Mouse (Mus musculus) liver, postnatal 0 days (tissue): Measurements from ENCODE around the gene Ocel1. TPM values are rescaled to one million over a fixed set of nuclear protein-coding genes. Genes with fewer than 3 reads are reported as not detected.

Experiments used
- ATAC-seq: fragments of 200-750 bp; cut with Nextera tagmentation; 2 replicates; pipeline ENCODE4 v1.8.0; 2017; ENCODE audit warnings: mild to moderate bottlenecking, moderate library complexity
- DNase-seq: peaks from one replicate; pipeline ENCODE4 v3.0.0-alpha.2; 2016
- H3K27ac ChIP-seq: fragments of 300-500 bp; sonication (generic); 2 replicates; pipeline ENCODE4 v1.5.1; 2014; ENCODE audit warnings: antibody characterized with exemption, moderate library complexity, mild to moderate bottlenecking, low read depth
- H3K27me3 ChIP-seq: fragments of 300-500 bp; sonication (generic); 2 replicates; pipeline ENCODE4 v1.6.1; 2014; ENCODE audit warnings: low read length, control low read depth, mixed read lengths; ENCODE audit not compliant: insufficient read depth
- H3K36me3 ChIP-seq: fragments of 300-500 bp; sonication (generic); replicated peaks from 2 replicates; pipeline ENCODE4 v1.6.1; 2014; ENCODE audit warnings: mild to moderate bottlenecking, control low read depth, low read length, moderate library complexity, mixed read lengths; ENCODE audit not compliant: insufficient read depth
- H3K4me1 ChIP-seq: fragments of 300-500 bp; sonication (generic); 2 replicates; pipeline ENCODE4 v1.6.1; 2014; ENCODE audit warnings: antibody characterized with exemption, mild to moderate bottlenecking, control low read depth; ENCODE audit not compliant: insufficient read depth
- H3K4me2 ChIP-seq: fragments of 300-500 bp; sonication (generic); 2 replicates; pipeline ENCODE4 v1.6.1; 2014; ENCODE audit warnings: low read depth, mild to moderate bottlenecking, low read length, moderate library complexity, mixed read lengths
- H3K4me3 ChIP-seq: fragments of 300-500 bp; sonication (generic); 2 replicates; pipeline ENCODE4 v1.5.1; 2014; ENCODE audit warnings: low read depth, low read length
- H3K9ac ChIP-seq: fragments of 300-500 bp; sonication (generic); replicated peaks from 2 replicates; pipeline ENCODE4 v1.6.1; 2014; ENCODE audit warnings: mild to moderate bottlenecking, moderate library complexity
- H3K9me3 ChIP-seq: fragments of 300-500 bp; sonication (generic); 2 replicates; pipeline ENCODE4 v1.6.1; 2016; ENCODE audit warnings: mild to moderate bottlenecking, control low read depth, low read length, mixed read lengths
- CTCF ChIP-seq: sonication (generic); IDR thresholded peaks from 2 replicates; pipeline ENCODE4 v1.5.1; 2016; ENCODE audit warnings: antibody characterized with exemption, low read depth
- EP300 ChIP-seq: IDR thresholded peaks from 2 replicates; pipeline ENCODE4 v1.6.1; 2016; ENCODE audit warnings: antibody characterized with exemption, low read depth, mild to moderate bottlenecking
- polyA plus RNA-seq: library from polyadenylated mRNA; unstranded; fragments of >200 nt; fragmentation: Nextera tagmentation; extraction: Ambion mirVana; gene quantifications from 2 replicates; pipeline ENCODE4 v1.2.1, GENCODE M21; 2015

Gene Ocel1
- polyA plus RNA-seq, 1 experiment from 2014 or later: 5.3 TPM

DNA sequence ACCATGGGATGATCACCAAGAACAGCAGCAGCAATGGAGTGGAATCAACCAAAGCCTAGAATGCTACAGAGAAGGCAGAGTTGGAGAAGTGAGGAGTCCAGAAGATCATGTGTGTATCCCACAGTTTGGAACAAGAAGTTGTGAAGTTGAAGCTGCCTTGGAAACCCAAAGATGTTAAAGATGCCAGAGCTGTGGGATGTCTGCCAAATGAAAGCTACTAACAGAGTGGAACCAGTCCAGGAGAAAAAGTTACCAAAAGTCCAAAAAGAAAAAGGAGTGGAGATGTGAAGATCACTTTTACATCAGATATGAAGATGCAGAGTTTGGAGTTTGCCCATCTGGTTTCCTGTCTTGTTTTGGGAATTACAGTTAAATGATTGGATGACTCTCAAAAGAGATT is 51.0 kb downstream of the Ocel1 start:
- Histone ChIP-seq H3K36me3 (no peaks in the 10 kb centered on the region), H3K4me1 (no peaks in the 10 kb centered on the region), H3K9ac (no peak overlapping the region), H3K4me3 (no peak overlapping the region), H3K27ac (no peak overlapping the region), H3K4me2 (no peak overlapping the region), H3K27me3 (no peaks in the 10 kb centered on the region), H3K9me3 (no peaks in the 10 kb centered on the region)
- ATAC-seq (no peak), DNase-seq (no peak)
- TF ChIP-seq CTCF (no peak), EP300 (no peak)

Other genes with a start within 250 kb of the Ocel1 start
- 3.8 and 5.1 TPM in 2 replicates for gene Myo9b, start 98.6 kb upstream of the Ocel1 start, polyA plus RNA-seq
- gene Haus8, start 98.4 kb upstream of the Ocel1 start, polyA plus RNA-seq: 16.5 and 18.6 TPM in 2 replicates
- 62.8 and 64.6 TPM in 2 replicates for gene Use1, start 4.5 kb upstream of the Ocel1 start, polyA plus RNA-seq
- 38.0 and 46.6 TPM in 2 replicates for gene Nr2f6, start 10.7 kb downstream of the Ocel1 start, polyA plus RNA-seq
- 4.6 and 5.6 TPM in 2 replicates for gene Ushbp1, start 24.5 kb downstream of the Ocel1 start, polyA plus RNA-seq
- gene Babam1, start 25.6 kb downstream of the Ocel1 start, polyA plus RNA-seq: 40.0 and 40.7 TPM in 2 replicates
- gene Ankle1, start 34.7 kb downstream of the Ocel1 start, polyA plus RNA-seq: 11.4 and 11.9 TPM in 2 replicates
- 4.5 and 5.0 TPM in 2 replicates for gene Abhd8, start 92.4 kb downstream of the Ocel1 start, polyA plus RNA-seq
- 119 and 120 TPM in 2 replicates for gene Mrpl34, start 93.7 kb downstream of the Ocel1 start, polyA plus RNA-seq
- 30.3 and 31.0 TPM in 2 replicates for gene Dda1, start 97.9 kb downstream of the Ocel1 start, polyA plus RNA-seq
- 0.14 and 0.27 TPM in 2 replicates for gene Ano8, start 114.7 kb downstream of the Ocel1 start, polyA plus RNA-seq
- gene Gtpbp3, start 116.8 kb downstream of the Ocel1 start, polyA plus RNA-seq: 4.5 and 4.9 TPM in 2 replicates
- gene Plvap, start 140.5 kb downstream of the Ocel1 start, polyA plus RNA-seq: 29.1 and 31.1 TPM in 2 replicates
- 0.20 TPM in 1 of 2 replicates, not detected in the other for gene Ccdc194, start 154.4 kb downstream of the Ocel1 start, polyA plus RNA-seq
- 57.0 and 62.1 TPM in 2 replicates for gene Bst2, start 166.2 kb downstream of the Ocel1 start, polyA plus RNA-seq
- 61.7 and 62.5 TPM in 2 replicates for gene Mvb12a, start 171.6 kb downstream of the Ocel1 start, polyA plus RNA-seq
- gene Tmem221, start 187.6 kb downstream of the Ocel1 start, polyA plus RNA-seq: 0.62 and 0.66 TPM in 2 replicates
- gene Nxnl1, start 195.3 kb downstream of the Ocel1 start, polyA plus RNA-seq: 0.08 TPM in 1 of 2 replicates, not detected in the other
- 6.0 and 6.8 TPM in 2 replicates for gene Slc27a1, start 197.6 kb downstream of the Ocel1 start, polyA plus RNA-seq
- 153 and 158 TPM in 2 replicates for gene Pgls, start 220.9 kb downstream of the Ocel1 start, polyA plus RNA-seq
- 9.2 and 11.2 TPM in 2 replicates for gene Fam129c, start 226.3 kb downstream of the Ocel1 start, polyA plus RNA-seq
- 25.0 and 25.7 TPM in 2 replicates for gene Colgalt1, start 239.7 kb downstream of the Ocel1 start, polyA plus RNA-seq